Mouse (Mus musculus): ENCODE measurements around the gene Bhmt.

The Bhmt gene

DNA sequence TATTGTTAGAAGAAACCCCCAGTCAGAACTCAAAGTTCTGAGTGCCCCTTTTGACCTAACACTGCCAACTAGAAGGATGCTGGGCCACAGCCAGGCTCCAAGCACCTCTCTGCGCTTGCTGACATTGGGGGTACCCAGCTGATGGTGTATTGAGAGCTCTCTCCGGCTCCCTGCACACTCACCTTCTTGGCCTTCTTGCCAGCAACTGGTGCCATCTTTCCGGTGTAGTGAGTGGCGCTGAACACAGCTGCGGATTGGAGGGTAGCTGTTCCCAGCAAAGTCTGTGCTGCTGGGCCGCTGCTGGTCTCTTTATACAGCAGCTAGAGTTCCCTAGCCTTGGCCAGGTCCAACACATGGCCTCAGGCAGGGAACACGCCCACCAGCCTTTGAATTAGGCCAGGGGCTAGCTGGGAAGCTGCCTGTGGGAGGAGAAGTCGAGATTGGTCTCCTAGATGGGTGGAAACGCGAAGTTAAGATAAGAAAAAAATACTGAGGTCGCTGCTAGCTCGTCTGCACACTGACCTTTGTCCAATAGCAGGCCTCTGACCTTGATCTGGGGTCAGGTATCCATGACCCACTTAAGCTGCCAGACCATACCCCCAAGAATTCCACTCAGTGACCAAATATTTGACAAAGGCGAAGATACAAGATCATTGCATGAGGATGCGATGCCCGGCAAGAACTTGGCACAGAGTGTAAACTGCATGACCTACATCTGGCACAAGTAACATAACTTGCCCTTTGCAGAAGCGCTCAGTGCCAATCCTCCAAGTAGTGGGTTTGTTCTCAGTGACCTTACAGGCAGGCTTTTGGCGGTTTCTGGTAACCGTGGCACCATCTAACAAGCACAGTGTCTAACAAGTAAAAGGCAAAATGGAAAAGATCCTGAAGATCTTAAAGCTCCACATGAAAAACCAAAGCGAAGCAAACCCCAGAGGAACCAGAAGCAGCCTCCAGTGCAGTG lies at the start of gene Bhmt:
Gene Bhmt, minus strand, starts transcription at position 680 of the 964 bp plus-strand sequence.
- DNase-seq (ENCODE audit: low read depth, low spot score) = no peak

GRCm38 (mm10) chr13:93687321-93687720 lies 49.6 kb upstream of the Bhmt start:
- no peak for DNase-seq (ENCODE audit: low read depth, low spot score)

- no peak for DNase-seq (ENCODE audit: low read depth, low spot score)
Observed at GRCm38 (mm10) chr13:93685226-93685625, 47.5 kb upstream of the Bhmt start.

GRCm38 (mm10) chr13:93683336-93683735 lies 45.6 kb upstream of the Bhmt start:
- no peak for DNase-seq (ENCODE audit: low read depth, low spot score)

DNA sequence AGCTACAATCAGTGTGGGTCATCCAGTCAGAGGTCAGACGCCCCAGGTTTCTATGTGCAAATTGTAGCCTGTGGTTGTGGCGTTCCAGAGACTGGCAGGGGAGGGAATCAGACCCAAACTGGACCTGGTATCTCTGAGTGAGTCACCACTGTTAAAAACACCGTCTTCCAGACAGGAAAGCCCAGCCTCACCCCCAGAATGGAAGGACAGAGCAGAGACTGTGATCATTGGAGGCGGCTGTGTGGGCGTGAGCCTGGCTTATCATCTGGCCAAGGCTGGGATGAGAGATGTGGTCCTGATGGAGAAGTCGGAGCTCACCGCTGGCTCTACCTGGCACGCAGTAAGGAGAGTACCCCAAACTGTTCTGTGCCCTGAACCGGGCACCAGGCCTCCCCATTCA lies 39.1 kb upstream of the Bhmt start:
- DNase-seq (ENCODE audit: low read depth, low spot score) = no peak

GRCm38 (mm10) chr13:93674131-93674561 lies 36.4 kb upstream of the Bhmt start, which contains the start of the genes Bhmt2 and Dmgdh:
Gene Bhmt2 (minus strand): TSS chr13:93674302.
Gene Dmgdh (plus strand): TSS chr13:93674433.
- no peak for DNase-seq (ENCODE audit: low read depth, low spot score)

DNA sequence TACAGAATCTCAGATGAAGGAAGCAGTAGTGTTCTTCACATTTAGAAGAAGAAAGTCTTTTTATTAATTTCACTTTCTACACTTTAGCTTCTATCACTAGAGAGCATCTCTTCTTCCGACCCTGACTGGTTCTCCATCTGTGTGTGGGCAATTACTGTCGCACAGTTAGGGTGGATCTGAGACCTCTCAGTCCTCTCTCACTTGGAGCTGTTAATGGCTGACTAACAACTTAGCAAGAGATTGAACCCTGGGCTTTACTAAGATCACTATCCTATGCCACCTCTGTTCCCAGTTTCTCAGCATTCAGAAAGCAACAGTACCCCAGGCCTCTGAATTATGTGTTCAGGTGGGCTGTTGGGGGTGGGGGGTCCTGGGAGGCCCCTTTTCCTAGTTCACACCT lies 35.5 kb upstream of the Bhmt start:
- no peak for DNase-seq (ENCODE audit: low read depth, low spot score)

DNA sequence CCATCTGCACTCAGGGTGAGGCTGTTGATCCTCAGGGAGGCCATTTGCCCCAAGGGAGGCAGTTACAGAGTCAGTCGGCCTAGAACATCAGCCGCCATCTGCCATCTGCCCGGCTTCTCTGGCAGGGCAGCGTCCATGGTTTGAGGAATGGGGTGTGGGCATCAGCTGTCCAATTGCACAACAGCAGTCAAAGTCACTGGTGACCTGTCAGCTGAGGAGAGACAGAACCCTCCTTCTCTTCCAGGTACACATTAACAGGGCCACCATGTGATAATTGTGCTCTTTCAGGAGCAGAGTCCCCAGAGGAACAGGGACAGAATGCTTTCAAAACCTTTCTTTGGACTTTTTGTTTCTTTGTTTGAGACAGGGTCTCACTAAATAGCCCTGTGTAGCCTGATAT lies 34.6 kb upstream of the Bhmt start:
- no peak for DNase-seq (ENCODE audit: low read depth, low spot score)

- no peak for DNase-seq (ENCODE audit: low read depth, low spot score)
Observed at GRCm38 (mm10) chr13:93667586-93667985, 29.8 kb upstream of the Bhmt start.

- no peak for DNase-seq (ENCODE audit: low read depth, low spot score)
Observed at GRCm38 (mm10) chr13:93657941-93658340, 20.2 kb upstream of the Bhmt start.

DNA sequence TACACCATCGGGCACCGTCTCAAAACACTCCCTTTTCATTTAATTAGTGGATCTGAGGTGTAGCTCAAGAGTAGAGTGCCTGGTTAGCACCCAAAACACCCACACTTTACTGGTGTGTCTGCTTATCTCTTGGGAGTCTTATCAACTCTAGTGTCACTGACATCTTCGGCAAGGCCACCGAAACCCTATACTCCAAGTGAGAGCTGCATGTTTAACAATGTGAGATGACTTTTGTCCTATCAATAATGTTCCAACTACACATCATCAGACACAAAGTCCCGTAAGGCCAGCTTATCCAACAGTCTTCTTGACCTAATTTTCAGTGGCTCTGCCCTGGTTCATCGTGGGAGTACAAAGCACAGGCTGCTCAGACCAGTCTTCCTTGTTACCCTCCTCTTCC lies 15.6 kb upstream of the Bhmt start:
- DNase-seq (ENCODE audit: low read depth, low spot score) = no peak

DNA sequence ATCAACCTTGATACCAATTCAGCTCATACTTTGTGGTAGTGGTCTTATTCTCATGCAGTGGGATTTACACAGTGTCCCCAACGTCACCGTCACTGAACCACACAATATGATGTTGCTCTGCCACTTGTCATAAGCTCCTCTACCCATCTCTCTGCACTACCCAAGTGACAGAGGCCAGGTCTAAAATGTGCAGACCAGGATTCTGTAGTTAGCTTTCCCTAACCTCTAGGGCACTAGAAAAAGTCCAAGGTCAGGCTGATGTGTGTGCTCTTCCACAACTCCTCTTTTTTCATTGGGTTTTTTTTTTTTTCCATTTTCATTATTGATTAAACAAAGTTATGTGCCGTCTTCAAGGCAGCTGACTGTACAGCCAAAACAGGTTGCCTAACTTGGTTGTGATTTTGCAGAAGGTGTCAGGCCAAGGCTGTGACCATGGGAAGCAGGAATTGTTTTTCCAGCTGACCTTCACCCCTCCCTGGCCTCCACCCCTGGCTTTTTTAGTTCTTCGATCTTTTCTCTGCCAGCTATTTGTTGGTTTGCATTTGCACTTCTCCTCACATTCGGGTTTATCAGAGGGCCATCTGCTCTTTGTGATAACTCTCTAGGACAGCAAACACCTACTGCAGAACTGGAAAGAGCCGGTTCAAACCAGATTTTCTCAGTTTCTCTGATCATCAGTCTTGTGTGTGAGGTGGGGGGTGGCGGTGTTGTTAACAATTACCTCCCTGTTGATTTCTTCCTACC lies 10.8 kb upstream of the Bhmt start:
- no peak for DNase-seq (ENCODE audit: low read depth, low spot score)

- DNase-seq (ENCODE audit: low read depth, low spot score) = no peak
Observed at GRCm38 (mm10) chr13:93639636-93640035, 1.9 kb upstream of the Bhmt start.

GRCm38 (mm10) chr13:93636561-93636960 lies 1.2 kb downstream of the Bhmt start:
- no peak for DNase-seq (ENCODE audit: low read depth, low spot score)

DNA sequence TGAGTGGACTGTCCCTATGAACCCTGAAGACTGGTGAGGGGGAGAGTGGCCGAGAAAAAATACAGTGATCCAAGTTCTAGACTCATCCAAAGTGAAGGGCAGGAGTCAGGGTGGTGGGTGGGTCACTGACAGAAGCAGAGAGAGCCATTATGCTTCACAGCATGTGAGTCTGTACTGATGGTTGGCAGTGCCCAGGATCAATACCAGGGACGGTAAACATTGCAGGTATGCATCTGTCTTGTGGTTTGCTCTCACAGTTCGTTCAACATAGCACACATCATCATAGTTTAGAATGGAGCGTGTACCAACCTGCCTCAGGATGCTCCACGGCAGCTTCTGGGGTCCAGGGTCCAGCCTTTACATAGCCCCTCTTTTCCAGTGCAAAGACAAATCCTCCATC lies 4.8 kb downstream of the Bhmt start:
- no peak for DNase-seq (ENCODE audit: low read depth, low spot score)

- no peak for DNase-seq (ENCODE audit: low read depth, low spot score)
Observed at GRCm38 (mm10) chr13:93630941-93631705, 6.6 kb downstream of the Bhmt start.

DNA sequence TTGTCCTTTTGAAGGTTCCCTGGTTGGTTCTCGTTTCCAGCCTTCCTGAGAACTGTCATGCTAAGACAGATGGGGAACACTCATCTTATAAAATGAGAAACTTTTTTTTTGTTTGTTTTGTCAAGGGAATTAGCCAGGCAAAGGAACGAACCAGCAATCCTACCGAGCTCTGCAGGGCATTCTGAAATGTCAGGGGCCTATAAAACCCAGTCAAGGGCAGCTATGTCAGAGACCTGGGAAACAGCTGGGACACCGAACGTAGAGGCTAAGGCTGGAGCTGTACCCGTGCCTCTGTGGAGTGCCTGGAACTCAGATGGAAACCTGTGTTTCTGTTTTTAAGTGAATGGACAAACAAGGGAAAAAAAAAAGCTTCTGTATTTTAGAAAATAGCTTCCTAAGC lies 8.9 kb downstream of the Bhmt start:
- no peak for DNase-seq (ENCODE audit: low read depth, low spot score)

DNA sequence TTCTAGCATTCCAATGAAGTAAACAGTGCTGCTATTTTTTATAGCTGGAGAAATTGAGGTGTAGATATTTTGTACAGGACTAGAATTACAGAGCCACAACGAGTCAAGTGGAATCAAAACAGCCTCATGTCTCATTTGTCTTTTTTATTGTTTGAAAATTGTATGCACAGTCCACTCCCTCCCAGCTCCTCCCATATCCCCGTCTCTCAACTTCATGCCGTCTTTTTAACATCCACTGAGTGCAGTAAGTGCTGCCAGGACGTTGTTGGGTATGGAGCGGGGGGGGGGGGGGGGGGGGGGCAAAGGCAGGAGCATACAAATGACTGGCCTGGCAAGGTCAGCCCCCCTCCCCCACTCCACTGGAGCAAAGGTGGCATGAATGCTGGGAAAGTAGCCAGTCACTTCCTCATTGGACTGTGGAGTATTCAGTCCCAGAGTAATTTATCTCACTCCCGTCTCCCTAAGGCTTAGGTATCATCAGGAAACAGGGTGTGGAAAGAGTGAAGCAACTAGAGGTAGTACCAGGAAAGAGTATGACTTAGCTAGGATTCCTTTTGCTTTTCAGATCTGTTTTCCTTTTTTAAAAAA lies 23.3 kb downstream of the Bhmt start:
- no peak for DNase-seq (ENCODE audit: low read depth, low spot score)

DNA sequence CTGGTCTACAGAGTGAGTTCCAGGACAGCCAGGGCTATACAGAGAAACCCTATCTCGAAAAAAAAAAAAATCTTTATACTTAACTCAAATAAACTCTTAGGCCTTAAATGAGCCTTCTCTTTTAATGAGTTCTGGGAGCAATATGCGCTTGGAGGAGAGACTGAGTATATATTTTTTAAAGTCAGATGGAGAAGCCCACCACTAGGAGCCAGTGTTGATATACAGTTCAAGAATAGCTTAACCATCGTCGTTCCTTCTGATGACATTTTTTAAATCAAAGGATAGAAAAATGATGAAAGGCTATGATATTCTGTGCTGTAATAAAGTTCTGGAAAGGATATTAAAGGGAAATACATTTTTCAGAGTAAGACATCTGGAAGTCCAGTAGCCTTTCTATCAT lies 24.0 kb downstream of the Bhmt start:
- DNase-seq (ENCODE audit: low read depth, low spot score) = no peak

DNA sequence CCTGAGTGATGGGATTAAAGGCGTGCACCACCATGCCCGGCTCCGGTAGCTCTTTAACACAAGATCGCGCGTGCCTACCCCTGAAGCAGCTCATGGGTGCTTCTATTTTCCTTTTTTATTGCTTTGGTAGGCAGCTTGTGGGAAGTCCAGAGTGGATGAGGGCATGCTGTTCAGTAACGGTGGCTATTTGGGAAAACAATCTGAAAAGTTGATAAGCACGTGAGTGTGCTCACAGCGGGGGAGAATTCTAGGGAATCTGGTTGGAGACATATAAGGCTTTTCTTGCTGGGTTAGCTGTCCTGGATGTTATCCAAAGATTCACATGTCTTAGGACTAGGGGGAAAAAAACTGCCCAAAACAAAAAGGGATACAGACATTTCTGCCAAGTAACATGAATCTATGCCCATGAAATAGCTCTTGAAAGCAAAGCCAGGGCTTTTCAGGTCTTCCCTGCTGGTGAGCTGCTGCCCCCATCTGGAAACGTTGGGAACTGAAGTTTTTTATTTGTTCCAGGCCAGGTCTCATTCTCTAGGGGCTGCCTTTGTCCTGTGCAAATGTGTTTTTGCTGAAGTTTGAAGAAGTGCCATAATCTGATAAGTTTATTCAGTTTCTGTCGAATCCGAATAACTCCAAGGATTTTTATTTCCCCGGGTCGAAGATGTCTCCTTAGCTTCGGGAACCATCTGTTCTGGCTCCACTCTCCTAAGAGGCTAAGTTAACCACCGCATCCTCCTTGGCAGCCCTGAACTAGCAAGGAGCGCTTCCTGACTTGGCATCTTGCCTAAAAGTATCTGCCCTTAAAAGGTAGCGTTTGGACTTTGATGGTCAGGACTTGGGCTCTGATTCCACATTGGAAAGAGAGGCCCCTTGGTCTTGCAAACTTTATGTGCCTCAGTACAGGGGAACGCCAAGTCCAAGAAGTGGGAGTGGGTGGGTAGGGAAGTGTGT lies 24.8 kb downstream of the Bhmt start:
- DNase-seq (ENCODE audit: low read depth, low spot score) = no peak
